ENCODE assay signal across 18 mouse cellular contexts in the genomic region with DNA sequence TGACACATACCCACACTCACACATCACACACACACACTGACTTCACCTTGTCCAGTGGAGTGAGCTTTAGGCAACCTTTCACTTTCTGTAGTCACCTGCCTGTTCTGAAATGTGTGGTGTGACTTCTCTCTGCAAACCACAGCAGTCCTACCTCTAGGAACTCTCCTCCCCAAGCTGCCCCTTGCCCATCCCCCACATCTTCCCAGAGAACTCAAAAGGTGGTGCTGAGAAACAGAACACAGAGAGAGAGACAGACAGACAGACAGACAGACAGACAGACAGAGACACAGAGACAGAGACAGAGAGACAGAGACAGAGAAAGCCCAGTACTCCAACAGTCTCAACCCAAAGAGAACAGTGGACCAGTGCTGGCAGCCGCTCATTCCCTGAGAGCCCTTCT. TPM values are rescaled to one million over a fixed set of nuclear protein-coding genes. Genes with fewer than 3 reads are reported as not detected.
DNase-seq lines count a peak whose midpoint lies in the region; ATAC-seq lines count a peak whose summit lies in the region.
"Had no signal": no experiment of that assay in that cellular context is flagged by ENCODE, and none has a peak within 500 bp of the region (broad histone marks: within the 10 kb centered on the region; RNA-seq: fewer than 3 reads in every experiment).

No protein-coding gene starts in this region.

- peak overlapping the region; percentile 43 for H3K4me3 ChIP-seq in forebrain, embryonic 12.5 days (replicated peaks)
- H3K4me3 ChIP-seq in hindbrain, embryonic 16.5 days (ENCODE audit: low read length): peak overlapping the region; percentile 33
- no peak overlapping the region for H3K4me3 ChIP-seq in neural tube, embryonic 14.5 days (ENCODE audit: low read depth, low read length)
- H3K4me3 ChIP-seq: myocyte had no signal

- peaks cover 55% of the 10 kb centered on the region for H3K4me1 ChIP-seq in forebrain, embryonic 12.5 days
- peaks cover 35% of the 10 kb centered on the region for H3K4me1 ChIP-seq in hindbrain, embryonic 16.5 days (ENCODE audit: control insufficient read depth, insufficient read depth, low read depth, low read length)
- peaks cover 17% of the 10 kb centered on the region for H3K4me1 ChIP-seq in neural tube, embryonic 14.5 days (ENCODE audit: control insufficient read depth, insufficient read depth, low read length)

- H3K36me3 ChIP-seq in forebrain, embryonic 12.5 days (replicated peaks): no peaks in the 10 kb centered on the region
- no peaks in the 10 kb centered on the region for H3K36me3 ChIP-seq in hindbrain, embryonic 16.5 days (ENCODE audit: control insufficient read depth, insufficient read depth, low read length)
- H3K36me3 ChIP-seq in neural tube, embryonic 14.5 days (ENCODE audit: control insufficient read depth, insufficient read depth, low read length): no peaks in the 10 kb centered on the region

- H3K27ac ChIP-seq in forebrain, embryonic 12.5 days: peak overlapping the region; percentile 91
- H3K27ac ChIP-seq in hindbrain, embryonic 16.5 days (ENCODE audit: low read depth, low read length): no peak overlapping the region
- no peak overlapping the region for H3K27ac ChIP-seq in neural tube, embryonic 14.5 days (ENCODE audit: low read depth, low read length)

- WGBS in forebrain, embryonic 12.5 days: 13% methylated on average over 1 of the region's 1 CpGs
- WGBS in hindbrain, embryonic 16.5 days: 0% methylated on average over 1 of the region's 1 CpGs
- 0% methylated on average over 1 of the region's 1 CpGs for WGBS in neural tube, embryonic 14.5 days

- no peaks in the 10 kb centered on the region for H3K9me3 ChIP-seq in forebrain, embryonic 12.5 days
- H3K9me3 ChIP-seq in hindbrain, embryonic 16.5 days (ENCODE audit: control insufficient read depth, low read length): no peaks in the 10 kb centered on the region
- no peaks in the 10 kb centered on the region for H3K9me3 ChIP-seq in neural tube, embryonic 14.5 days (ENCODE audit: control insufficient read depth, low read length)

- peak overlapping the region; percentile 69 for H3K9ac ChIP-seq in forebrain, embryonic 12.5 days
- peak overlapping the region; percentile 19 for H3K9ac ChIP-seq in hindbrain, embryonic 16.5 days (ENCODE audit: low read depth, low read length)
- H3K9ac ChIP-seq in neural tube, embryonic 14.5 days (replicated peaks; ENCODE audit: low read depth, low read length): peak overlapping the region; percentile 3; the same call in 1 of the 2 replicates

- DNase-seq in layer of hippocampus, postnatal 10 days (ENCODE audit: low spot score in 2 of 2): peak; percentile 19 to 31
- no peak for DNase-seq in layer of hippocampus, adult 9-10 months (ENCODE audit: low spot score)
- DNase-seq in gastrocnemius, adult 8-10 months (ENCODE audit: low spot score in 2 of 2): no peak
- DNase-seq in ovary, postnatal 36 days (ENCODE audit: low spot score): no peak
- no peak for DNase-seq in frontal cortex, postnatal 10 days (ENCODE audit: low spot score in 2 of 2)
- DNase-seq: adrenal gland, postnatal 14 days; embryo, embryonic 11 days; heart, postnatal 14 days; kidney, adult 9 months; layer of hippocampus, adult 9-11 months; liver; lung, postnatal 14 days; thymus, postnatal 36 days had no signal

- no peak for ATAC-seq in forebrain, embryonic 12.5 days (ENCODE audit: low FRiP score)
- ATAC-seq in hindbrain, embryonic 16.5 days: no peak
- no peak for ATAC-seq in neural tube, embryonic 14.5 days (ENCODE audit: low read depth)

- peaks cover 68% of the 10 kb centered on the region for H3K27me3 ChIP-seq in forebrain, embryonic 12.5 days
- H3K27me3 ChIP-seq in hindbrain, embryonic 16.5 days (replicated peaks; ENCODE audit: control insufficient read depth, insufficient read depth, low read length): peaks cover 49% of the 10 kb centered on the region
- H3K27me3 ChIP-seq in neural tube, embryonic 14.5 days (ENCODE audit: control insufficient read depth, insufficient read depth, low read length): peaks cover 47% of the 10 kb centered on the region

- peak overlapping the region; percentile 63 for H3K4me2 ChIP-seq in forebrain, embryonic 12.5 days
- H3K4me2 ChIP-seq in hindbrain, embryonic 16.5 days (ENCODE audit: low read length): peak overlapping the region; percentile 72
- H3K4me2 ChIP-seq in neural tube, embryonic 14.5 days (ENCODE audit: low read depth, low read length): peak overlapping the region; percentile 36; the same call in 1 of the 2 replicates

RNA-seq across cellular contexts. Expression of a gene that starts 8.4 kb away (rescaled TPM):
- 10 to 100 TPM; 16.4 to 18.1 TPM for total RNA-seq in layer of hippocampus, postnatal 10 days (2021)
- polyA plus RNA-seq in forebrain, embryonic 12.5 days (2016; fragmentation: Nextera tagmentation; extraction: Ambion mirVana): 16.4 and 17.9 TPM in 2 replicates
- polyA plus RNA-seq in hindbrain, embryonic 16.5 days (2015; fragmentation: Nextera tagmentation; extraction: Ambion mirVana): 40.4 and 50.5 TPM in 2 replicates
- polyA plus RNA-seq in neural tube, embryonic 14.5 days (2014; fragmentation: Nextera tagmentation; extraction: Ambion mirVana): 1.5 and 39.2 TPM in 2 replicates
- 10 to 100 TPM in 3 of 4 experiments, 1 to 10 TPM in 1; 9.8 to 15.7 (median 13.1) TPM for total RNA-seq in gastrocnemius, adult 8-10 months (2022)

RNA-seq across cellular contexts. Expression of a gene that starts 8.4 kb away (rescaled TPM):
- 100 to 1,000 TPM; 231 to 269 TPM for total RNA-seq in layer of hippocampus, postnatal 10 days (2021)
- 52.3 and 60.8 TPM in 2 replicates for polyA plus RNA-seq in forebrain, embryonic 12.5 days (2016; fragmentation: Nextera tagmentation; extraction: Ambion mirVana)
- polyA plus RNA-seq in hindbrain, embryonic 16.5 days (2015; fragmentation: Nextera tagmentation; extraction: Ambion mirVana): 13.8 and 21.5 TPM in 2 replicates
- 13.2 and 13.5 TPM in 2 replicates for polyA plus RNA-seq in neural tube, embryonic 14.5 days (2014; fragmentation: Nextera tagmentation; extraction: Ambion mirVana)
- 1 to 10 TPM; 1.4 to 2.9 (median 1.8) TPM for total RNA-seq in gastrocnemius, adult 8-10 months (2022)
- total RNA-seq: granulocyte monocyte progenitor cell, adult 5-6 weeks had no signal

RNA-seq across cellular contexts. Expression of a gene that starts 53.9 kb away (rescaled TPM):
- 1 to 10 TPM; 7.3 to 9.1 TPM for total RNA-seq in layer of hippocampus, postnatal 10 days (2021)
- polyA plus RNA-seq in forebrain, embryonic 12.5 days (2016; fragmentation: Nextera tagmentation; extraction: Ambion mirVana): 11.1 TPM in 2 replicates
- polyA plus RNA-seq in hindbrain, embryonic 16.5 days (2015; fragmentation: Nextera tagmentation; extraction: Ambion mirVana): 3.9 and 6.0 TPM in 2 replicates
- 2.7 and 3.3 TPM in 2 replicates for polyA plus RNA-seq in neural tube, embryonic 14.5 days (2014; fragmentation: Nextera tagmentation; extraction: Ambion mirVana)
- total RNA-seq in gastrocnemius, adult 8-10 months (2022): 1 to 10 TPM; 2.5 to 4.5 (median 3.1) TPM

RNA-seq across cellular contexts. Expression of a gene that starts 57.3 kb away (rescaled TPM):
- 10 to 100 TPM; 77.5 to 80.5 TPM for total RNA-seq in layer of hippocampus, postnatal 10 days (2021)
- 52.2 and 53.3 TPM in 2 replicates for polyA plus RNA-seq in forebrain, embryonic 12.5 days (2016; fragmentation: Nextera tagmentation; extraction: Ambion mirVana)
- 141 and 142 TPM in 2 replicates for polyA plus RNA-seq in hindbrain, embryonic 16.5 days (2015; fragmentation: Nextera tagmentation; extraction: Ambion mirVana)
- polyA plus RNA-seq in neural tube, embryonic 14.5 days (2014; fragmentation: Nextera tagmentation; extraction: Ambion mirVana): 112 and 129 TPM in 2 replicates
- 10 to 100 TPM in 2 of 4 experiments, 1 to 10 TPM in 2; 8.6 to 10.8 (median 9.8) TPM for total RNA-seq in gastrocnemius, adult 8-10 months (2022)

Comparison
In these comparisons a context has a peak if more than half of its experiments do, and no peak if none do; other contexts are left out.
1. DNase-seq: peak in layer of hippocampus, postnatal 10 days (2 of 2); none in layer of hippocampus, adult 9-10 months (single experiment), gastrocnemius, adult 8-10 months (0 of 2), ovary, postnatal 36 days (single experiment) and frontal cortex, postnatal 10 days (0 of 2).
2. H3K9ac ChIP-seq: peak in every context shown above with its lines; median percentile 69 in forebrain, embryonic 12.5 days; 19 in hindbrain, embryonic 16.5 days; 3 in neural tube, embryonic 14.5 days.
3. Peak in every context shown above with its lines, with median percentiles within 50 percentile points of each other: H3K4me2 ChIP-seq.